Mouse (Mus musculus) liver, embryonic 12.5 days (tissue): ENCODE measurements around the gene Garem2. TPM values are rescaled to one million over a fixed set of nuclear protein-coding genes. Genes with fewer than 3 reads are reported as not detected.
"Not testable (repeated sequence)": the region's sequence is repeated elsewhere in the genome, so short reads cannot be mapped to it uniquely, and the experiment has no call there.

Source experiments
- ATAC-seq: fragments of 200-750 bp; cut with Nextera tagmentation; 2 replicates; pipeline ENCODE4 v1.8.0; 2017; ENCODE audit warnings: moderate number of reproducible peaks, mild to moderate bottlenecking, moderate library complexity
- H3K27ac ChIP-seq: fragments of 300-500 bp; sonication (generic); 2 replicates; pipeline ENCODE4 v1.5.1; 2016; ENCODE audit warnings: mild to moderate bottlenecking
- H3K27me3 ChIP-seq: fragments of 300-500 bp; sonication (generic); replicated peaks from 2 replicates; pipeline ENCODE4 v1.6.1; 2016; ENCODE audit warnings: mild to moderate bottlenecking, moderate library complexity
- H3K36me3 ChIP-seq: fragments of 300-500 bp; sonication (generic); 2 replicates; pipeline ENCODE4 v1.6.1; 2016; ENCODE audit warnings: mild to moderate bottlenecking, moderate library complexity
- H3K4me1 ChIP-seq: fragments of 300-500 bp; sonication (generic); 2 replicates; pipeline ENCODE4 v1.6.1; 2016
- H3K4me2 ChIP-seq: fragments of 300-500 bp; sonication (generic); 2 replicates; pipeline ENCODE4 v1.6.1; 2016; ENCODE audit warnings: mild to moderate bottlenecking, moderate library complexity
- H3K4me3 ChIP-seq: fragments of 300-500 bp; sonication (generic); 2 replicates; pipeline ENCODE4 v1.5.1; 2016; ENCODE audit warnings: mild to moderate bottlenecking, moderate library complexity
- H3K9ac ChIP-seq: fragments of 300-500 bp; sonication (generic); 2 replicates; pipeline ENCODE4 v1.6.1; 2016; ENCODE audit warnings: mild to moderate bottlenecking, moderate library complexity
- H3K9me3 ChIP-seq: fragments of 300-500 bp; sonication (generic); replicated peaks from 2 replicates; pipeline ENCODE4 v1.6.1; 2016; ENCODE audit warnings: mild to moderate bottlenecking, moderate library complexity
- WGBS: fragments of 180-500 bp; shearing (Covaris S2); methylation state at CpG from one replicate; pipeline ENCODE4 v1.1.7; 2016; ENCODE audit not compliant: insufficient replicate concordance; 5-methylcytosine and 5-hydroxymethylcytosine counted together
- polyA plus RNA-seq: library from polyadenylated mRNA; unstranded; fragments of >200 nt; fragmentation: Nextera tagmentation; extraction: Ambion mirVana; gene quantifications from 2 replicates; pipeline ENCODE4 v1.2.1, GENCODE M21; 2016

Garem2 gene
- polyA plus RNA-seq = 0.08 and 0.12 TPM in 2 replicates

GRCm38 (mm10) chr5:30104841-30105667, at the start of gene Garem2:
TSS of gene Garem2 (plus strand) at chr5:30105161.
- Histone ChIP-seq H3K36me3 (no peaks in the 10 kb centered on the region), H3K4me2 (peak within 1 kb of the TSS; percentile 67), H3K27me3 (peaks cover 77% of the 10 kb centered on the region), H3K9ac (0 out of 2 replicates have a peak within 1 kb of the TSS, but pooled peaks have one; percentile 12), H3K9me3 (0 out of 2 replicates have a peak, but pooled peaks cover 10% of the 10 kb centered on the region), H3K27ac (no peak within 1 kb of the TSS), H3K4me3 (peak within 1 kb of the TSS; percentile 44), H3K4me1 (peaks cover 11% of the 10 kb centered on the region; the same call in 1 of the 2 replicates)
- WGBS = 3% methylated on average over 61 of the region's 65 CpGs
- no peak for ATAC-seq

GRCm38 (mm10) chr5:30058216-30058731, 46.7 kb upstream of the Garem2 start:
- H3K36me3 ChIP-seq = peaks cover 47% of the 10 kb centered on the region
- 84% methylated on average over 6 of the region's 6 CpGs for WGBS
- no peak overlapping the region for H3K27ac ChIP-seq
- no peaks in the 10 kb centered on the region for H3K27me3 ChIP-seq
- no peak overlapping the region for H3K4me3 ChIP-seq
- no peak for ATAC-seq
- H3K9me3 ChIP-seq = no peaks in the 10 kb centered on the region
- no peak overlapping the region for H3K4me2 ChIP-seq
- no peak overlapping the region for H3K9ac ChIP-seq
- H3K4me1 ChIP-seq = no peaks in the 10 kb centered on the region

GRCm38 (mm10) chr5:30059607-30060006, 45.4 kb upstream of the Garem2 start:
- not testable (repeated sequence) for H3K4me2 ChIP-seq, H3K9ac ChIP-seq, H3K9me3 ChIP-seq, H3K27me3 ChIP-seq, H3K27ac ChIP-seq, H3K4me1 ChIP-seq, ATAC-seq, H3K4me3 ChIP-seq
- 74% methylated on average over 5 of the region's 5 CpGs for WGBS
- peaks cover 60% of the 10 kb centered on the region for H3K36me3 ChIP-seq

- 77% methylated on average over 6 of the region's 6 CpGs for WGBS
Measured at GRCm38 (mm10) chr5:30067726-30068125, 37.2 kb upstream of the Garem2 start.

GRCm38 (mm10) chr5:30071677-30072076, 33.3 kb upstream of the Garem2 start:
- peaks cover 21% of the 10 kb centered on the region for H3K4me1 ChIP-seq
- peaks cover 54% of the 10 kb centered on the region for H3K36me3 ChIP-seq
- H3K4me3 ChIP-seq = peak overlapping the region; percentile 89
- H3K4me2 ChIP-seq = peak overlapping the region; percentile 76
- peak overlapping the region; percentile 91 for H3K9ac ChIP-seq
- WGBS = 64% methylated on average over 6 of the region's 6 CpGs
- no peak overlapping the region for H3K27ac ChIP-seq
- no peaks in the 10 kb centered on the region for H3K9me3 ChIP-seq
- no peak for ATAC-seq
- no peaks in the 10 kb centered on the region for H3K27me3 ChIP-seq

More at GRCm38 (mm10) chr5:30067726-30068125, 37.2 kb upstream of the Garem2 start:
- H3K4me2 ChIP-seq = no peak overlapping the region
- H3K9ac ChIP-seq = no peak overlapping the region
- H3K9me3 ChIP-seq = no peaks in the 10 kb centered on the region
- no peaks in the 10 kb centered on the region for H3K27me3 ChIP-seq
- H3K4me1 ChIP-seq = peaks cover 15% of the 10 kb centered on the region
- no peak overlapping the region for H3K4me3 ChIP-seq
- peaks cover 91% of the 10 kb centered on the region for H3K36me3 ChIP-seq
- ATAC-seq = no peak
- H3K27ac ChIP-seq = no peak overlapping the region

- ATAC-seq = peak; percentile 24; the same call in 1 of the 2 replicates
- H3K4me3 ChIP-seq = peak overlapping the region; percentile 89
- peak overlapping the region; percentile 46; the same call in 1 of the 2 replicates for H3K27ac ChIP-seq
- H3K27me3 ChIP-seq = no peaks in the 10 kb centered on the region
- H3K9ac ChIP-seq = peak overlapping the region; percentile 91
- WGBS = 28% methylated on average over 3 of the region's 3 CpGs
- peaks cover 47% of the 10 kb centered on the region for H3K36me3 ChIP-seq
- H3K4me2 ChIP-seq = peak overlapping the region; percentile 76
- H3K4me1 ChIP-seq = peaks cover 21% of the 10 kb centered on the region
- no peaks in the 10 kb centered on the region for H3K9me3 ChIP-seq
Measured at GRCm38 (mm10) chr5:30072377-30072776, 32.6 kb upstream of the Garem2 start.

- ATAC-seq = peak; percentile 89
- Histone ChIP-seq H3K27me3 (no peaks in the 10 kb centered on the region), H3K9ac (peak within 1 kb of the TSS; percentile 91), H3K27ac (peak within 1 kb of the TSS; percentile 85), H3K4me2 (peak within 1 kb of the TSS; percentile 76), H3K9me3 (no peaks in the 10 kb centered on the region), H3K4me1 (peaks cover 21% of the 10 kb centered on the region), H3K36me3 (peaks cover 40% of the 10 kb centered on the region), H3K4me3 (peak within 1 kb of the TSS; percentile 89)
- under 1% methylated on average over 45 of the region's 45 CpGs for WGBS
Measured at GRCm38 (mm10) chr5:30072825-30073821, 31.8 kb upstream of the Garem2 start, which contains the start of gene Tyms. TSS of gene Tyms (minus strand) at chr5:30073617.

- H3K4me2 ChIP-seq = peak overlapping the region; percentile 45
- no peak overlapping the region for H3K27ac ChIP-seq
- peak overlapping the region; percentile 17; the same call in 1 of the 2 replicates for H3K4me3 ChIP-seq
- no peaks in the 10 kb centered on the region for H3K27me3 ChIP-seq
- H3K9ac ChIP-seq = no peak overlapping the region
- no peaks in the 10 kb centered on the region for H3K9me3 ChIP-seq
- 44% methylated on average over 13 of the region's 13 CpGs for WGBS
- H3K4me1 ChIP-seq = no peaks in the 10 kb centered on the region
- no peaks in the 10 kb centered on the region for H3K36me3 ChIP-seq
- no peak for ATAC-seq
Measured at GRCm38 (mm10) chr5:30092701-30093100, 12.3 kb upstream of the Garem2 start.

- no peak overlapping the region for H3K4me3 ChIP-seq
- ATAC-seq = no peak
- H3K27me3 ChIP-seq = no peaks in the 10 kb centered on the region
- no peak overlapping the region for H3K4me2 ChIP-seq
- no peaks in the 10 kb centered on the region for H3K4me1 ChIP-seq
- H3K27ac ChIP-seq = no peak overlapping the region
- no peaks in the 10 kb centered on the region for H3K36me3 ChIP-seq
- H3K9me3 ChIP-seq = no peaks in the 10 kb centered on the region
- 46% methylated on average over 2 of the region's 2 CpGs for WGBS
- H3K9ac ChIP-seq = no peak overlapping the region
Measured at GRCm38 (mm10) chr5:30094399-30094798, 10.6 kb upstream of the Garem2 start.

GRCm38 (mm10) chr5:30095731-30096130, 9.2 kb upstream of the Garem2 start:
- Histone ChIP-seq H3K4me2 (no peak overlapping the region), H3K36me3 (no peaks in the 10 kb centered on the region), H3K9me3 (0 out of 2 replicates have a peak, but pooled peaks cover 6% of the 10 kb centered on the region), H3K27ac (no peak overlapping the region), H3K27me3 (no peaks in the 10 kb centered on the region), H3K9ac (no peak overlapping the region), H3K4me3 (no peak overlapping the region), H3K4me1 (no peaks in the 10 kb centered on the region)
- ATAC-seq = no peak
- 51% methylated on average over 6 of the region's 6 CpGs for WGBS

GRCm38 (mm10) chr5:30098260-30098659, 6.7 kb upstream of the Garem2 start:
- ATAC-seq = no peak
- H3K27ac ChIP-seq = no peak overlapping the region
- no peaks in the 10 kb centered on the region for H3K4me1 ChIP-seq
- H3K4me3 ChIP-seq = no peak overlapping the region
- peaks cover 11% of the 10 kb centered on the region for H3K27me3 ChIP-seq
- H3K4me2 ChIP-seq = no peak overlapping the region
- no peak overlapping the region for H3K9ac ChIP-seq
- WGBS = 62% methylated on average over 1 of the region's 1 CpGs
- 0 out of 2 replicates have a peak, but pooled peaks cover 14% of the 10 kb centered on the region for H3K9me3 ChIP-seq
- no peaks in the 10 kb centered on the region for H3K36me3 ChIP-seq
